Mouse (Mus musculus): Measurements from ENCODE around the gene Bgn. TPM values are rescaled to one million over a fixed set of nuclear protein-coding genes. Genes with fewer than 3 reads are reported as not detected.

The Bgn gene
- polyA plus RNA-seq (2015; fragmentation: Nextera tagmentation; extraction: Ambion mirVana): 40.7 and 49.5 TPM in 2 replicates

GRCm38 (mm10) chrX:73483484-73483810, at the start of gene Bgn:
Gene Bgn, plus strand, starts transcription at chrX:73483602.

GRCm38 (mm10) chrX:73435252-73435651, 48.1 kb upstream of the Bgn start, which contains the start of gene Trex2:
Gene Trex2, minus strand, starts transcription at chrX:73435344.

DNA sequence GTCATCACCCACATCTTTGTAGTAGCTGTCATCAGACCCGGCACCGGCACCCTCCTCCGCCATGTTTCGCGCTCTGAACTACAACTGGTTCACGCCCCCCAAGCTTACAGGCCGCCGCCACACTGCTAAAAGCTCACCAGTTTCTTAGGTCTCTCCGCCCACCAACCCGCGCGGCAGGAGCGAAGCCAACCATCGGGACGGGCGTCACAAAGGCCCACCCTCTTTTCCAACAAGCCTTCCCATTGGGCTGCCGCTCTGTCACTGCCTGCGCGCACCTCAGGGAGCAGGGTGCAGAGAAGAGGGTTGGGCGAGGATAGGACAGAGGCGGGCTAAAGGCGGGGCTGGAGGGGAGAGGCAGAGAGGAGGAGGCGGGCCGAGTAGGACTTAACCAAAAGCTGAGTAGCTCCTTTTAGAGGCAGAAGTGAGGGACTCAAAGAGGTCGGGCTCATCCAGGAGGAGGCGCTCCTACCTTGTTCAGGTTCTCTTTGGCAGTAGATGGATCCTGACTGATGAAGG, 24.5 kb upstream of the Bgn start, which contains the start of gene Haus7:
Haus7 (minus strand) TSS at position 168 of the 516 bp plus-strand sequence.

Other genes with a start within 250 kb of the Bgn start
- gene Xlr4c, start 240.5 kb upstream of the Bgn start, polyA plus RNA-seq (2015; fragmentation: Nextera tagmentation; extraction: Ambion mirVana): 0.18 and 0.58 TPM in 2 replicates
- 0.12 and 0.33 TPM in 2 replicates for gene Xlr3c, start 218.2 kb upstream of the Bgn start, polyA plus RNA-seq (2015; fragmentation: Nextera tagmentation; extraction: Ambion mirVana)
- gene Xlr5a, start 190.6 kb upstream of the Bgn start, polyA plus RNA-seq (2015; fragmentation: Nextera tagmentation; extraction: Ambion mirVana): not detected in 2 replicates
- gene Xlr5c, start 190.6 kb upstream of the Bgn start, polyA plus RNA-seq (2015; fragmentation: Nextera tagmentation; extraction: Ambion mirVana): not detected in 2 replicates
- not detected in 2 replicates for gene Gm45015, start 146.8 kb upstream of the Bgn start, polyA plus RNA-seq (2015; fragmentation: Nextera tagmentation; extraction: Ambion mirVana)
- gene Zfp275, start 141.0 kb upstream of the Bgn start, polyA plus RNA-seq (2015; fragmentation: Nextera tagmentation; extraction: Ambion mirVana): 5.0 and 5.6 TPM in 2 replicates
- 0.06 TPM in 1 of 2 replicates, not detected in the other for gene Gm18336, start 84.9 kb upstream of the Bgn start, polyA plus RNA-seq (2015; fragmentation: Nextera tagmentation; extraction: Ambion mirVana)
- 1.3 and 1.9 TPM in 2 replicates for gene Zfp92, start 72.5 kb upstream of the Bgn start, polyA plus RNA-seq (2015; fragmentation: Nextera tagmentation; extraction: Ambion mirVana)
- not detected in 2 replicates for gene Trex2, start 48.3 kb upstream of the Bgn start, polyA plus RNA-seq (2015; fragmentation: Nextera tagmentation; extraction: Ambion mirVana)
- 57.3 and 61.1 TPM in 2 replicates for gene Haus7, start 24.6 kb upstream of the Bgn start, polyA plus RNA-seq (2015; fragmentation: Nextera tagmentation; extraction: Ambion mirVana)
- gene Atp2b3, start 19.5 kb downstream of the Bgn start, polyA plus RNA-seq (2015; fragmentation: Nextera tagmentation; extraction: Ambion mirVana): 8.0 and 9.1 TPM in 2 replicates
- 2.0 and 2.2 TPM in 2 replicates for gene Dusp9, start 155.8 kb downstream of the Bgn start, polyA plus RNA-seq (2015; fragmentation: Nextera tagmentation; extraction: Ambion mirVana)
- gene Pnck, start 176.5 kb downstream of the Bgn start, polyA plus RNA-seq (2015; fragmentation: Nextera tagmentation; extraction: Ambion mirVana): 160 and 181 TPM in 2 replicates
- 9.5 and 10.7 TPM in 2 replicates for gene Slc6a8, start 189.5 kb downstream of the Bgn start, polyA plus RNA-seq (2015; fragmentation: Nextera tagmentation; extraction: Ambion mirVana)
- 152 and 157 TPM in 2 replicates for gene Bcap31, start 232.6 kb downstream of the Bgn start, polyA plus RNA-seq (2015; fragmentation: Nextera tagmentation; extraction: Ambion mirVana)
- gene Abcd1, start 233.0 kb downstream of the Bgn start, polyA plus RNA-seq (2015; fragmentation: Nextera tagmentation; extraction: Ambion mirVana): 11.4 and 13.1 TPM in 2 replicates